Mouse (Mus musculus) CD8-positive naive resting alpha-beta T cell, adult 2 months (primary cell): Measurements from ENCODE around the gene Lrrc10.
"Not testable (repeated sequence)": the region's sequence is repeated elsewhere in the genome, so short reads cannot be mapped to it uniquely, and the experiment has no call there.

Source experiments
- DNase-seq, 2 experiments: peaks; one replicate each; pipeline ENCODE4 v3.0.0; 2022; ENCODE audit warnings: low read depth in 2 of 2, low spot score in 2 of 2

Lrrc10 gene

DNA sequence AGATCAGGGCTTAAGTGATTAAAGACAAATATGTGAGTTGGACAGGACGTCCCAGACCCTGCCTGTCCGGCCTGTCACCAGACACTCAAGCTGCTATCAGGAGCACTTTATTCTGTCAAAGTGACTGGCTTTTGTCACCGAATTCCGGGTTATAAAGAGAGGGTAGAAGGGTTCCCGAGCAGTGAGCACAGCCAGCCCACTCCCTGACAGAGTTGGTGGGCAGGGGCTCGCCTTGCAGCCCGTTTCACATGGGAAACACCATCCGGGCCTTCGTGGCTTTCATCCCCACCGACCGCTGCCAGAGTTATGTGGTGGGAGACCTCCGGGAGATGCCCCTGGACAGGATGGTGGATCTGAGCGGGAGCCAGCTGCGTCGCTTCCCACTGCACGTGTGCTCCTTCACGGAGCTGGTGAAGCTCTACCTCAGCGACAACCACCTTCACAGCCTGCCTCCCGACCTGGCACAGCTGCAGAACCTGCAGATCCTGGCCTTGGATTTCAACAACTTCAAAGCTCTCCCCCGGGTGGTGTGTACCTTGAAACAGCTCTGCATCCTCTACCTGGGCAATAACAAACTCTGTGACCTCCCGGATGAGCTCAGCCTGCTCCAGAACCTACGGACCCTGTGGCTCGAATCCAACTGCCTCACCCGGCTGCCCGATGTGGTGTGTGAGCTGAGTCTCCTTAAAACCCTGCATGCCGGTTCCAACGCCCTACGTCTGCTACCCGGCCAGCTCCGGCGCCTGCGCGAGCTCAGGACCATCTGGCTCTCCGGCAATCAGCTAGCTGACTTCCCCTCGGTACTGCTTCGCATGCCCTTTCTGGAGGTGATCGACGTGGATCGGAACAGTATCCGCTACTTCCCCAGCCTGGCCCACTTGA is at the start of gene Lrrc10:
Gene Lrrc10, plus strand, starts transcription at position 167 of the 882 bp plus-strand sequence.
- DNase-seq, result no peak

DNA sequence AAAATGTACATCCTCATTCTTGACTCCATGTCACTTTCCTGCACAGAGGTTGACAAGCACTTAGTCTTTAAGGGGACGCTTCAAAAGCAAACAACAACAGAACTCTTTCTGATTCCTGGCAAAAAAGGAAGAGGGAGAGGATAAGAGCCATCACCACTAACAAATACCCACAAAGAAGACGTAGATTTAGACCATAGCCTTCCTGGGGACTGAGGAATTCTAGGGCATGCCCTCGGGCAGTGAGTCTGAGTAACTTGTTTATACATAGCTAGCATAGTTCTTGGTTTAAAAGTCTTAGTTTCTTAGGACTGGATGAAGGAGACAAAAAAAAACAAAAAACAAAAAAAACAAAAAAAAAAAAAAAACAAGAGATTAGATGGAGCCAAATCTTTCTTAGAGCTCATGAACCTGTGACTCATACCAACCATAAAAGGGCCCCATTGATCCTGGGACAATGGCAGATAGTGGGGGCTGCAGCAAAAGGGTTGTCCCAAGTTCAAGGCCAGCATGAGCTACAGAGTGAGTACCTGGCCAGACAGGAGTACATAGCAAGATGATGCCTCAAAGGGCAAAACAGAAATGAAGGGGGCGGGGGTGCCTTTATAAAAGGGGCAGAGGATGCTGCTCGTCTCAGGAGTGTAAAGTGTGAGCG is 49.4 kb upstream of the Lrrc10 start:
- no peak for DNase-seq

DNA sequence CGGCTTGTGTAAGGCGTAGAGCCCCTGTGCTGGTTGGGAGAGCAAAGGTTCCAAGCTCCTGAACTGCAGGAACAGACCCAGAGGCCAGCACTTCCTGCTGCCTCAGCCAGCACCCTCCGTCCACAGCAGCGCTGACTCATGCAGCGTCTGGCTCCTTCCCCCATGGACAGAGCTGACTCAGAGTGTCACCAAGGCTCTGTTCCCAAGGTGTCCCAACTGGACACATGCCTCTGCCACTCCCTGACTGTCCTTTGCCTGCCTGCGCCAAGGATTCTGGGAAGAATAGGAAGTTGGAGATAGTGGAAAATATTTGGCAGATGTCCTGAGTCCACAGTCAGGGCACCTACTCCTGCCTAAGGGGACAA is 48.9 kb upstream of the Lrrc10 start:
- no peak for DNase-seq

DNA sequence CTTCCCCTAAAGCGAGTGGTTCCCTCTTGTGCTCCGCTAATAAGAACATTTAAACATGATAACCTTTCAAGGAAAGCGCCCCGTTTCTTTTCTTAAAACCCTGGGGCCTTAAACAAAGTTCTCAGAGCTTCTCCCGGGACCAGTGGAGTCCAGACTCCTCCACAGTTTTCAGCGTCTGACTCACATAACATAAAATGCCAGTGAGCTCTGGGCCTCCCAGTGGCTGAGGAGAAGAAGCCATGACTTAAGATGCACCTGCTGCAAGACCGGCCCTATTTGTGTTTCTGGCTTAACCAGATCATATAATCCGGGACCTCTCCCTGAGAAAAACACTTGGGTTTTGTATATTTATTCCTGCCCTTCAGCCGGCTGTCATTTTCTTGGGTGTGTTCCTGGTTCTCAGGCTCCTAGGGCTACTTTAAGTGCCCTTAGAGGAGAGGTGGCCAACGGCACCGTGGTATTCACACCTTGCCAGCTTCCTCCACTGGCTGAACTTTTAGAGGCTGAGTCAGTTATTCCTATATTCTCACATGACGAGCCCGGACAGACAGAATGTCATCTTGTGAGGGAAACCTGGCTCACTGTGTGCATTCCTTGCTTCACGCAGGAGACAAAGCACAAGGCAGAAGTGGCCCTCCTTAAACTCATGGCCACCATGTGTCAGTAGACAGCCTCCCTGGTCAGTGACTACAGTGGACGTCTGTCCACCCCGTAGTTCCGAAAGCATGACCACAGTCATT is 46.3 kb upstream of the Lrrc10 start:
- DNase-seq, result no peak

DNA sequence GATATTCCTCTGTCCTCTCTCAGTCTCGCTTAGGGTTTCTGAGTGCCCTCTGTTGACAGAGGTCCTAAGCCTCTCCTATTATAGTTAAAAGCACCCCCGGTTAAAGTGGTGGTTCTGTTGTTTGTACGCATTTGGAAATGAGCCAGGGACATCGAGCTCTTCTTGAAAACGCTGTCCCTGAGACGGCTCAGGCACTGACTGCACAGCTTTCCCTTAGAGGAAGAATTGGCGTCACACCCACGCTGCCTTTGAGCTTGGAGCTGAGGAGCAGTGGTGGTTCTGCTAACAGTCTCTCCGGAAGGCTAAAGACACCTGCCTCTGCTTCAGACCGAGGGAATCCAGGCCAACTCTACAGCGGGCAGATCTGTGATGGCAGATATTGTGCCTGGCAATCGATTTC is 44.2 kb upstream of the Lrrc10 start:
- no peak for DNase-seq

DNA sequence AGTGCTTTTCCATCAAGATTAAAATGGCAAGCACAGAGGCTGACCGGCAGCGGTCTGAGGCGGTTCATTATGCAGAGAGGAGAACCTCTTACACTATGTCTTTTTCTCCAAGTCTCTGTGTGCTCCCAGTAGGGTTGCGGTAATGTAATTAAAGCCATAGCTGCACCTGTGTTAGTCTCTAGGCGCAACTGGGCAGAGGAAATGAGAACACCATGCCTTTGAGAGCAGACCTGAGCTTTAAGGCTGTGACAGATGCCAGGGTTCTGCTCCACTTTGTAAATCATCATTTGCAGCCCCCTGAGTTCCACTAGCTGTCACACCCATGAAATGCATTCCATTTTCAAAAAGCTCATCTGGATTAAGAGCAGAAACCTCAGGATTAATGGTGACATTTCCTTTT is 40.4 kb upstream of the Lrrc10 start:
- DNase-seq, result no peak

DNA sequence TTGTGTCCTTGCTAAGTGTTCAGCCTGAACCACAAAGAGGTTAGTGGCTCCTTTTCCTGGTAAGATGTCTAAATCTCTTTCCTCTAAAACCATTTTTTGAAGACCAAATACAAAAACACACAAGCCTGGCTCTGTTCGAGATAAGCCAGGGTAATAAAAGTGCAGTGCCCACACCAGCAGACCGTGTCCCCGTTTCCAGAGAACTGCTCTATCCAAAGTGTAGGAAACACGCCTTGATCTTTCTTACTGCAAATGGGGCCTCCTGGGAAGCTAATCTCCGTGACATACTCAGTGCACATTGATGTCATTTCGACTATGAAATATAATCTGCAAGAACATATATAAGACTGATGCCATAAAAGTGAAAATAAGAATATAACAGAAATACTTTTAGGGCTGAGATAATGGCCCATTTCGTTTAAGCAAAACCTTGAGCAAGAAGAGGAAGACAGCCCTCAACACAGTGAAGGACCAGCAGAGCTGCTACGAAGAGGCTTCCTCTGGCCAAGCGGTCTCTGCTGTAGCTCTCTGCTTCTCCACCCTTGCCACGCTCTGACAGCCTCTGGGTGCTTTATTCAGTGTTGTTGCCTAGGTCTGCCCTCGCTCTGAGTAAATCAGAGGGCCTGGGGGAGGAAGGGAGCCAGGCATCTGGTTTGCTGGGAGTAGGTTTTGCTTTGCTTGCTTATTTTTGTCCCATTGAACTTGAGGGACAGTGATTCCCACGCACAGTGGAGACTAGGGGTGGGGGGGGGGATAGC is 39.3 kb upstream of the Lrrc10 start:
- DNase-seq, result no peak

DNA sequence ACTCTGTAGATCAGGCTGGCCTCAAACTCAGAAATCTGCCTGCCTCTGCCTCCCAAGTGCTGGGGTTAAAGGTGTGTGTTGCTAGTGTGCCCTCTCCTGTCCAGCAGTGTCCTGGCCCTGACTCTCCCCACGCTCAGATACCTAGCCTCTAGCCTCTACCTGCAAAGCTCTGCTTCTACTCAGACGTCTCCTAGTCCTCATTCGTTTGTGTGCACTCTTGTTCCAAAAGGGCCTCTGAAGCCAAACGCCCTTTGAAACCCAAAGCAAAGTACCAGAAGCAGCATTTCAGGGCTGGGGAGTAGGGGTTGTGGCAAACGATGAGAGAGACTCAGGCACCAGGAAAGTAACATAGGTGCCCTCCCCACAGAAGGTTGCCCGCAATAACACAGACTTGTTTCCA is 35.5 kb upstream of the Lrrc10 start:
- no peak for DNase-seq

DNA sequence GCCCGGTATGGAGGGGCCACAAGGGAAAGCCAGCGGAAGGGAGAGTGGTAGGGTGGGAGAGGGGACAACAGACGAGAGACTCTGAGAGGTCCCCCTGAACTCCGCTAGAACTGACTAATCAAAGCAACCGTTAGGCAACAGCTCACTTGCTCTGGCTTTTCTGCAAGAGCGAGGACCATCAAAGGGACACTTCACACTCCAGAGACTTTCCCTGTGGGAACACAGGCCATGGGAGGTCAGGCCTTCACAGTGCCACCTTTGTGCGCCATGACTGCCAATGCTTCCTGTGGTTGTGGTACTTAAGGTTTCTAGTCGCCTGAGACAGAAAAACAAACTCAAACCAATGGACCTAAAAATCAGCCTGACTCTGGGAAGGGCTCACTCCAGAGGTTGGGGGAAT is 34.1 kb upstream of the Lrrc10 start:
- DNase-seq, result no peak

DNA sequence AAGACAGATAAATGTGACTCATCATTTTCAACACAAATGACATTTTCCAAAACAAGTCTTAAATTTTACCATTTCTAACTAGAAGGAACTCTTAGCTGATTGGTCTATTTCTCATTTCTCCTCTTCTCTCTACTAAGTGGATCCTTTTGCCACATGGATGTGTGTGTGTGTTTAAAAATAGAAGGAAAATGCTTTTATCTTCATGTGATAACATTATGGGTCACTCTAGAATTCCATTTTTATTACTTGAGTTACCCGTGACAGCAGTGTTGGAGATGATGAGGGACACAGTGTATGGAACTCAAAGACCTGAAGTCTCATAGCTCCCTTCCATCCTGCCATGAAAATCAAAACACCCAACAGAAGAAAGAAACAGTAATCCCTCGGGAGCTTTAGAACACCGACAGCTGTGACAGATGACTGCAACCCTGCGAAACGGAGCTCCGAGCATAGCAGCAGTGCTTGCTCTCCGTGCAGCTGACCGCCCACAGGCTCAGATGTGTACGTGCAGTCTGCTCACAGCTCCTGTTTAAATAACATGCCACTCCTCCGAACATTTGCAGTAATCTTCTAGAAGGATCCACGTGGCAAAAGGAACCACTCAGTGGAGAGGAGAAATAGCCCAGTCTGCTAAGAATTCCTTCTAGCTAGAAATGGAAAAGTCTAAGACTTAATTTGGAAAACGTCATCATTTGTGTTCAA is 31.3 kb upstream of the Lrrc10 start:
- DNase-seq, result no peak

DNA sequence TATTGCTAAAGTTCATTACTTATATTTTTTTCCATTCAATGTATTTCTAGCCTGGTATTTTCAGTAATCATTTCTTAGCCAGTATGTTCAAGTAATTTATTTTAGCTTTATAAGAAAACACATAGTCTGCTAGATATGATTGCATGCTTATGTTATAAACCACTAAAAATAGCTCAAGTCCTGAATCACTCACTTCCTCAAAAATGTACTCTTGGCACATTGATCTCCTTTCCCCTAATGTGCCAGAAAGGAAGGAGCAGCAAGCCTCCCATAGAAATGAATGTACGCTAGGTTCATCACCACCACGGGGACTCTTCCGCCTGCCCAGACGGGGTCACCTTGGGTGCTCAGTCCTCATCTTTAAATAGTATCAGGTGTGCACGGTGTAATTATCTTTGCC is 30.6 kb upstream of the Lrrc10 start:
- DNase-seq, result no peak

DNA sequence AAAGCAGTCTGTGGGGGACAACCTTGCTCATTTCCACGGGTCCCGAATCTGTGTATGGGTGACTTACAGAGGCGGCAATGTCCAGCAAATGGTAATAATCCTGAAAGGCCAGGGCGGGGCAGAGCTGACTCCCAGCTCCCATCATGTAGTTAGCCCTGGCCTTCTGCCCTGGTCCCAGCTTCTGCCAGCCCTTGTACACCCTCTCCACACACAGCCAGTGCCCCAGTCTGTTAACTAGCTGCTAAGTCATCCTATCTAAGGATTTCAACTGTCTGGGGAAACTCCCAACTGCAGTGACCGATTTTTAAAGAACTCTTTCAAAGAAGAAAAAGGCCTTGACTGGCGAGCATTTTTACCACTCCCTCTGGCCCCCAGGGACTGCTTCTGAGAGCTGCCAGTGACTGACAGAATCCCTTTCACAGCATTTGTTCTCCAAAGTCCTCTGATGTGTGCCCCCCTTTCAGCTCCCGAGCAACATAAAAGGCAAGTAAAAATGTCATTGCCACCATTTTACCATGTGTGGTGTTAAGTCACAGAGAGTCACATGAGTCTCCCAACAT is 26.8 kb upstream of the Lrrc10 start:
- no peak for DNase-seq

DNA sequence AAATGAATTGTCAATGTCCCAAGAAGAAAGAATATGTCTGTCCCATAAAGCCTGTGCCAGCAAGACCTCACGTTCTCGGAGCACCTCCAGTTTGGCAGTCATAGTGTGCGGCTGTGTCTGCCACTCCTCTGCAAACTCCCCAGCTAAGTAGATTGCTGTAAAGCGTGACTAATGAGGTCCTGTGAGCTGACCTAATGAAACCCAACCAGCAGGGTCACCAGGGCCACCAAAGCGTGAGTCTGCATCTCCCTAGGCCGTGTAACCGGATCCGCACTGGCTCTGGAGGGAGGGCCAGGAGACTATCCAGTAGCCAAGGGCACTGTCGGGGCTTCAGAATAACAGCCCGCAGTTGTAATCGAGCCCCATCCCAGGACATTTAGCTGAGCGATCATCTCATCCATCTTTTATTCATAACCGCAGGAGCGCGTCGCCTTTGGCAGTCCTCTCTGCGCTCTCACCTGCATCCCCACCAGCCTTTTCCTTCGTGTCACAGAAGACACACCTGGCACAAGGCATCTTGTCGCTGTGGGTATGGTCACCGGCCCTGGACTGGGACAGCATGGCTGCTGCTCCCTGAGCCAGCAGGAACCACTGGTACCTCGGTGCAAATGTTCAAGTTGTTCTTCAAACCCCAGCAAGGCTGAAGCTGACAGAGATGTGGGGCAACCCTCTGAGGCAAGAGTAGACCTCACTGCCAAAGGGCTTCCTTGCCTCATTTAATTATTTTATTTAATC is 24.0 kb upstream of the Lrrc10 start:
- no peak for DNase-seq

DNA sequence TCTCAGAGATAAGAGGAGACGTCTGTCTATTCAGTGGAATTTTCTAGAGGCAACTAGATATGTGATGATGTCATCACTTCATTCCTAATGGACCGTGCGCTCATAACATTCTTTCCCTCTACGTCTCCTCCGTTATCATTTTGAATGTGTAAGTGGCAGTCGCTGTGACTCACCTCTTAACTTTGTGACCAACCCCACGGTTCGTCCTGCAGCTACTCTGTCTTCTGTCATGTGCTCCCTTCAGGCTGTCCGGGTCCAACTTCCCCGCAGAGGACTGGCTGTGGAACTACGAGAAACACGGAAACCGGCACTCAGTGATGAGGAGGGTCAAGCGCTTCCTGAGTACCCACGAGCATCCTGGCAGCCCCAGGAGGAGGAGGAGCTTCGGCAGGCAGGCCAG is 21.4 kb upstream of the Lrrc10 start:
- DNase-seq, result no peak

DNA sequence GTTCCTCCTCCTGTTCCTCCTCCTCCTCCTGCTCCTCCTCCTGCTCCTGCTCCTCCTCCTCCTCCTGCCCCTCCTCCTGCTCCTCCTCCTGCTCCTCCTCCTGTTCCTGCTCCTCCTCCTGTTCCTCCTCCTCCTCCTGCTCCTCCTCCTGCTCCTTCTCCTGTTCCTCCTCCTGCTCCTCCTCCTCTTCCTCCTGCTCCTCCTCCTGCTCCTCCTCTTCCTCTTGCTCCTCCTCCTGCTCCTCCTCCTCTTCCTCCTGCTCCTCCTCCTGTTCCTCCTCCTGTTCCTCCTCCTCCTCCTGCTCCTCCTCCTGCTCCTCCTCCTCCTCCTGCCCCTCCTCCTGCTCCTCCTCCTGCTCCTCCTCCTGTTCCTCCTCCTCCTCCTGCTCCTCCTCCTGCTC is 19.4 kb upstream of the Lrrc10 start:
- DNase-seq, result not testable (repeated sequence)

DNA sequence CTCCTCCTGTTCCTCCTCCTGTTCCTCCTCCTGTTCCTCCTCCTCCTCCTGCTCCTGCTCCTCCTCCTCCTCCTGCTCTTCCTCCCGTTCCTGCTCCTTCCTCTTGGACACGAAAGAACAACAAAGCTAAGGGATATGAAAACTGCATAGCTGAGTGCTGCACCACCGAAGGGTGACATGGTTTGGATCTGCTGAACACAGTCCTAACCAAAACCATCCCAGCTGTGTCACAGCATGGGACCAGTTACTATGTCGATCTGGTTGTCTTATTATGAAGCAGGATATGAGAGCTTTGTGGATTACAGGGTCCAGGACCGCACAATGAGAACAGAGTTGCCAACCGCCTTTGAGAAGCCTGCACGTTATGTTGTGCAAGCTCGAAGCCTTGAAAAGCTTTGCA is 19.0 kb upstream of the Lrrc10 start:
- no peak for DNase-seq

DNA sequence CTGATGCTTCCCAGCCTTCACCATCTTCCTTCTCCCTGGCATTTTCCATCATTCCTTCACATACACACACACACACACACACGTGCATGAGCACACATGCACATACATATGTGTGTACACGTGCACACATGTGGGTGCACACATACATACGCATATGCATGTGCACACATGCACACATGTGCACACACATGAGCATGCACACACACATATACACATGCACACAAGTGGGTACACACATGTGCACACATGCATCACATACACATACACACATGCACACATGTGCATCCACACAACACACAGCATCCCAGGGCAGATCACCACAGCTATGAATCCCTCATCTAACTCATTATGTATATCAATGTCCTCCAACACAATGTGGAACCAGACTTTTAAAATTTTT is 14.0 kb upstream of the Lrrc10 start:
- DNase-seq, result no peak

DNA sequence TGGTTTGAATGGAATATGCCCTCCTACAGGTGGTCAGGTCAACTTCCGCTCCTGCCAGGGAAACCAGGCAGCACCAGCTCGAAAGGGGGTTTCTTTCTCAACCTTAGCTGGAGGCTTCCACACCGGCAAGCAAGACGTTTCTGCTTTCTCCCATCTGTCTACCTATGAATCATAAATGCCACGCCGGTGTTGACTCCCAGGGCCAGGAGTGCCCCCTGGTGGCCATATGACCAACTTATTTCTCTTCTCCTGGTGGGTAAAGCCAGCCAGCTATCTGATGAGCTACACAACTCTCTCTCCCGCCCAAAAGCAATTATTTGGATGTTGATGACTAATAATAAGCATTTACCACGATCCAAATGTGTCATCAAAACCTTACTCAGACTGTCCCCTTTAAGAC is 11.4 kb upstream of the Lrrc10 start:
- peak; percentile 62 to 72 for DNase-seq

DNA sequence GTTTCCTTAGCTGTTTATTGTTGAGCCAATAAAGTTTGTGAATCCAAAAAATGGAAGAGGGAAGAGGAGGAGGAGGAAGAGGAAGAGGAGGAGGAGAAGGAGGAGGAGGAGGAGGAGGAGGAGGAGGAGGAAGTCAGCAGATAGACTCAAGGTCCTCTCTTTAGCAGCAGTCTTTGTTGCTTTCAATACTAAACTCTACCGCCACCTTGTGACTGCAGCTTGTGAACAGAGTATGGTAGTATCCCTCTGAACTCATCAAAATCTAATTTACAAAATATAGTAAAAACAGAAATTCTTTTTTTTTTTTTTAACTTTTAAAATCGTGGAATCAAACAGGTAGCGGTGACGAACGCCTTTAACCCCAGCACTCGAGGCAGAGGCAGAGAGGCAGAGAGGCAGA is 4.8 kb upstream of the Lrrc10 start:
- no peak for DNase-seq

DNA sequence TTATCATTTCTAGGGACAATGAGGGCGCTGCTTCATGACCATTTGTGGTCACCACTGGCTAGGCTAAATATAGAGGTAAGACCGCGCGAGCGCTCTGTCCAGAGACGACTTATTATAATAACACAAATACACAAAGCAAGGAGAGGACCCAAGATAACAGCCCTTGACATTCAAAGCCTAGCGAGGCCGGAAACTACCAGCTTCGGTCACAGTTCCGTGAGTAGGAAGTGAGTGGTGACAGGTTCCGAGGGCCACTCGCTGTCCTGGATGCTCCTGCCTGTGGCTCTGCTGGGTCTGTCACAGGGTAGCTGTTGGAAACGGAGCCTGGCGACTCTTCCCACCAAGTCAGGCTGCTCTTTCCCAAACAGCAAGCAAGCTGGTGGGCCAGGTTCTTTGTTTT is 2.8 kb upstream of the Lrrc10 start:
- no peak for DNase-seq
